Mouse (Mus musculus) E14TG2a.4 (cell line): Measurements from ENCODE around the gene Zfp672.
"Not testable (repeated sequence)": the region's sequence is repeated elsewhere in the genome, so short reads cannot be mapped to it uniquely, and the experiment has no call there.

Experiments
- CTCF ChIP-seq: conservative IDR thresholded peaks from 2 replicates; pipeline ENCODE4 v1.5.1; 2014; ENCODE audit warnings: low read length
- NANOG ChIP-seq: IDR thresholded peaks from 2 replicates; pipeline ENCODE4 v1.6.1; 2014; ENCODE audit warnings: borderline replicate concordance, low read length, mixed read lengths
- POU5F1 ChIP-seq: IDR thresholded peaks from 2 replicates; pipeline ENCODE4 v1.6.1; 2014; ENCODE audit warnings: low read length, borderline replicate concordance

DNA sequence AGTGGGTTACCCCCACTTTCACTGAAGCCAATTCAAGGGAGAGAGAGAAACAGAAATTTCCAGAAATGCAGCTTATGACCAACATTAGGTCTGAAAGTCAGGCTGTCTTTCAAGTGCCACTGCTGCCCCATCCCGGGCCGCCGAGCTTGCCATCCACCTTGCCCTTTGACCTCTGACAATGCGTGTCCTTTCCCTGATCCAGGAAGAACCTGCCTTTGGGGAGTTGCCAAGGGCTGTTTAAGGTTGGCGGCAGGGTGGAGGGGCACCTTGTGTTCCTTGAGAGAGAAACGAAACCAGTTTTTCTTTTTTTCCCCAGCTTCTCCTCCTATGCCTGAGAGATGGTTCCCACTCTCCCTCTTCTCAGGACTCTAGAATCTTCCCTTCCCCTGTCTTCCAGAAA lies 32.4 kb upstream of the Zfp672 start:
- not testable (repeated sequence) for TF ChIP-seq CTCF, NANOG, POU5F1
